Comparison of ENCODE assay signal across 19 mouse cellular contexts in genomic region chr12:118840301-118840700, GRCm38 (mm10). TPM values are rescaled to one million over a fixed set of nuclear protein-coding genes. Genes with fewer than 3 reads are reported as not detected.
DNase-seq lines count a peak whose midpoint lies in the region; ATAC-seq and TF ChIP-seq lines count a peak whose summit lies in the region.
"Had no signal": no experiment of that assay in that cellular context is flagged by ENCODE, and none has a peak within 500 bp of the region (broad histone marks: within the 10 kb centered on the region; RNA-seq: fewer than 3 reads in every experiment).

No protein-coding gene starts in this region.

- peaks cover 49% of the 10 kb centered on the region for H3K27me3 ChIP-seq in forebrain, embryonic 14.5 days (replicated peaks; ENCODE audit: control insufficient read depth, insufficient read depth, low read length)
- peaks cover 93% of the 10 kb centered on the region for H3K27me3 ChIP-seq in midbrain, embryonic 13.5 days

- peaks cover 10% of the 10 kb centered on the region; the same call in 1 of the 2 replicates for H3K4me1 ChIP-seq in forebrain, embryonic 14.5 days (ENCODE audit: control insufficient read depth, insufficient read depth, low read length)
- H3K4me1 ChIP-seq in midbrain, embryonic 13.5 days (replicated peaks), result peaks cover 21% of the 10 kb centered on the region

- peak overlapping the region; percentile 33; the same call in 1 of the 2 replicates for H3K4me2 ChIP-seq in forebrain, embryonic 14.5 days (ENCODE audit: low read length)
- 0 out of 2 replicates have a peak overlapping the region, but pooled peaks have one; percentile 11 for H3K4me2 ChIP-seq in midbrain, embryonic 13.5 days (replicated peaks)
- H3K4me2 ChIP-seq: lung, embryonic 15.5 days had no signal

- peak; percentile 78 for ATAC-seq in forebrain, embryonic 14.5 days
- no peak for ATAC-seq in midbrain, embryonic 13.5 days
- ATAC-seq: activated CD4-positive, CD25-positive, alpha-beta regulatory T cell, adult 4 months had no signal

- TF ChIP-seq CTCF in brain, embryonic 14.5 days (IDR thresholded peaks at IDR 0.05; ENCODE audit: borderline replicate concordance, extremely low read depth, insufficient read depth, insufficient read length), result no peak

- DNase-seq in brain, embryonic 14.5 days (ENCODE audit: low read depth), result peak; percentile 94
- peak; percentile 75 for DNase-seq in embryo, embryonic 10.5 days (ENCODE audit: low spot score)
- DNase-seq in forebrain, embryonic 14.5 days (ENCODE audit: low spot score), result peak; percentile 89
- DNase-seq in kidney, postnatal 36 days, result no peak
- no peak for DNase-seq in ovary, postnatal 10 days (ENCODE audit: low spot score)
- DNase-seq in adrenal gland, postnatal 4 days (ENCODE audit: low spot score in 2 of 2), result no peak
- DNase-seq: cerebellum, adult 11 months; gastrocnemius, postnatal 14 days; heart, postnatal 4 days; kidney, adult 11 months; kidney, postnatal 4 days; liver; thymus, adult 18-20 months had no signal

- WGBS in forebrain, embryonic 14.5 days, result 1% methylated on average over 15 of the region's 15 CpGs
- under 1% methylated on average over 15 of the region's 15 CpGs for WGBS in midbrain, embryonic 13.5 days

- no peak for TF ChIP-seq POLR2A in brain, embryonic 14.5 days (IDR thresholded peaks at IDR 0.05; ENCODE audit: borderline replicate concordance, extremely low read depth, insufficient read depth, insufficient read length, poor library complexity, severe bottlenecking)

- H3K4me3 ChIP-seq in forebrain, embryonic 14.5 days (ENCODE audit: low read depth, low read length), result no peak overlapping the region
- no peak overlapping the region for H3K4me3 ChIP-seq in midbrain, embryonic 13.5 days (replicated peaks)
- H3K4me3 ChIP-seq: heart, embryonic 10.5 days; lung, embryonic 15.5 days had no signal

- no peak overlapping the region for H3K27ac ChIP-seq in forebrain, embryonic 14.5 days (ENCODE audit: low read depth, low read length)
- no peak overlapping the region for H3K27ac ChIP-seq in midbrain, embryonic 13.5 days
- H3K27ac ChIP-seq: heart, embryonic 10.5 days; lung, embryonic 15.5 days had no signal

- no peaks in the 10 kb centered on the region for H3K9me3 ChIP-seq in forebrain, embryonic 14.5 days (replicated peaks; ENCODE audit: control insufficient read depth, low read length)
- no peaks in the 10 kb centered on the region for H3K9me3 ChIP-seq in midbrain, embryonic 13.5 days
- H3K9me3 ChIP-seq: heart, embryonic 10.5 days; lung, embryonic 15.5 days had no signal

- H3K9ac ChIP-seq in forebrain, embryonic 14.5 days (ENCODE audit: low read length), result no peak overlapping the region
- no peak overlapping the region for H3K9ac ChIP-seq in midbrain, embryonic 13.5 days (replicated peaks)
- H3K9ac ChIP-seq: lung, embryonic 15.5 days had no signal

- no peaks in the 10 kb centered on the region for H3K36me3 ChIP-seq in forebrain, embryonic 14.5 days (ENCODE audit: control insufficient read depth, insufficient read depth, low read length)
- no peaks in the 10 kb centered on the region for H3K36me3 ChIP-seq in midbrain, embryonic 13.5 days
- H3K36me3 ChIP-seq: heart, embryonic 10.5 days; lung, embryonic 15.5 days had no signal

RNA-seq across cellular contexts. Expression of gene Sp8, which starts 5.8 kb away (rescaled TPM):
- 7.5 and 10.7 TPM in 2 replicates for polyA plus RNA-seq in brain, embryonic 14.5 days (2012; rRNA removed)
- 10.6 and 11.3 TPM in 2 replicates for polyA plus RNA-seq in forebrain, embryonic 14.5 days (2014; fragmentation: Nextera tagmentation; extraction: Ambion mirVana)
- polyA plus RNA-seq in midbrain, embryonic 13.5 days (2015; fragmentation: Nextera tagmentation; extraction: Ambion mirVana), result 5.7 and 6.5 TPM in 2 replicates
- under 1 TPM in 1 of 2 experiments, not detected in 1; 0.42 TPM for total RNA-seq in adrenal gland, postnatal 4 days (2021)
- total RNA-seq: common myeloid progenitor, adult 5-6 weeks; gastrocnemius, postnatal 14 days; heart, postnatal 4 days; megakaryocyte, adult 5-6 weeks had no signal
- polyA plus RNA-seq: activated CD4-positive, CD25-positive, alpha-beta regulatory T cell, adult 4 months; lung, embryonic 15.5 days had no signal

Comparison
In these comparisons a context has a peak if more than half of its experiments do, and no peak if none do; other contexts are left out.
1. DNase-seq: peak in brain, embryonic 14.5 days (single experiment), embryo, embryonic 10.5 days (single experiment) and forebrain, embryonic 14.5 days (single experiment); none in kidney, postnatal 36 days (0 of 2), ovary, postnatal 10 days (single experiment) and adrenal gland, postnatal 4 days (0 of 2).